Mouse (Mus musculus): ENCODE measurements around the gene OR5BS1P.

GRCm38 (mm10) chr15:98511386-98511928 lies 41.8 kb downstream of the OR5BS1P start:
- no peak for TF ChIP-seq POLR2A (IDR thresholded peaks at IDR 0.05; ENCODE audit: low read depth, low read length)
- TF ChIP-seq CTCF (IDR thresholded peaks at IDR 0.05; ENCODE audit: borderline replicate concordance, insufficient read depth, low read length), result no peak
